Mouse (Mus musculus) midbrain, postnatal 0 days (tissue): ENCODE data around the gene Iapp. TPM values are rescaled to one million over a fixed set of nuclear protein-coding genes. Genes with fewer than 3 reads are reported as not detected.
A peak's percentile ranks its signal among the peaks of the same experiment; 100 is the strongest.
"Not testable (repeated sequence)": the region's sequence is repeated elsewhere in the genome, so short reads cannot be mapped to it uniquely, and the experiment has no call there.

Source experiments
- ATAC-seq: fragments of 200-750 bp; cut with Nextera tagmentation; 2 replicates; pipeline ENCODE4 v1.8.0; 2017; ENCODE audit warnings: moderate number of reproducible peaks, mild to moderate bottlenecking, moderate TSS enrichment, moderate library complexity; ENCODE audit not compliant: low FRiP score
- DNase-seq: peaks from one replicate; pipeline ENCODE4 v3.0.0-alpha.2; 2015; ENCODE audit warnings: low spot score
- H3K27ac ChIP-seq: fragments of 300-500 bp; sonication (generic); 2 replicates; pipeline ENCODE4 v1.5.1; 2014; ENCODE audit warnings: low read depth, mild to moderate bottlenecking, low read length, mixed read lengths
- H3K27me3 ChIP-seq: fragments of 300-500 bp; sonication (generic); 2 replicates; pipeline ENCODE4 v1.6.1; 2014; ENCODE audit warnings: low read length, control low read depth, mixed read lengths; ENCODE audit not compliant: insufficient read depth
- H3K36me3 ChIP-seq: fragments of 300-500 bp; sonication (generic); 2 replicates; pipeline ENCODE4 v1.6.1; 2014; ENCODE audit warnings: low read length, control low read depth, mixed read lengths; ENCODE audit not compliant: insufficient read depth
- H3K4me1 ChIP-seq: fragments of 300-500 bp; sonication (generic); 2 replicates; pipeline ENCODE4 v1.6.1; 2014; ENCODE audit warnings: mild to moderate bottlenecking, control low read depth, antibody characterized with exemption, low read length, mixed read lengths; ENCODE audit not compliant: insufficient read depth
- H3K4me2 ChIP-seq: fragments of 300-500 bp; sonication (generic); 2 replicates; pipeline ENCODE4 v1.6.1; 2014; ENCODE audit warnings: low read depth, mild to moderate bottlenecking, low read length, mixed read lengths; ENCODE audit not compliant: poor library complexity, severe bottlenecking
- H3K4me3 ChIP-seq: fragments of 300-500 bp; sonication (generic); 2 replicates; pipeline ENCODE4 v1.5.1; 2014; ENCODE audit warnings: low read depth, mild to moderate bottlenecking, low read length, moderate library complexity
- H3K9ac ChIP-seq: fragments of 300-500 bp; sonication (generic); replicated peaks from 2 replicates; pipeline ENCODE4 v1.6.1; 2014; ENCODE audit warnings: mild to moderate bottlenecking, low read length, moderate library complexity, mixed read lengths; ENCODE audit not compliant: poor library complexity, severe bottlenecking
- H3K9me3 ChIP-seq: fragments of 300-500 bp; sonication (generic); 2 replicates; pipeline ENCODE4 v1.6.1; 2016; ENCODE audit warnings: low read length, control low read depth
- CTCF ChIP-seq: IDR thresholded peaks from 2 replicates; pipeline ENCODE4 v1.5.1; 2016; ENCODE audit warnings: antibody characterized with exemption, mild to moderate bottlenecking
- WGBS: fragments of 180-500 bp; shearing (Covaris S2); extraction: QIAGEN DNeasy Blood & Tissue Kit; methylation state at CpG from one replicate; pipeline ENCODE4 v1.1.7; 2014; 5-methylcytosine and 5-hydroxymethylcytosine counted together
- polyA plus RNA-seq: library from polyadenylated mRNA; unstranded; fragments of >200 nt; fragmentation: Nextera tagmentation; extraction: Ambion mirVana; gene quantifications from 2 replicates; pipeline ENCODE4 v1.2.1, GENCODE M21; 2015
- total RNA-seq: library from RNA; depleted of rRNA; stranded (reverse); fragments of >200 nt; gene quantifications from 2 replicates; pipeline ENCODE4 v1.2.3, GENCODE M21; 2014; rRNA removed

Iapp gene
- total RNA-seq: not detected in 2 replicates
- 0.31 TPM in 1 of 2 replicates, not detected in the other for polyA plus RNA-seq

- Histone ChIP-seq H3K27ac (no peak within 1 kb of the TSS), H3K4me3 (no peak within 1 kb of the TSS), H3K4me2 (no peak within 1 kb of the TSS), H3K36me3 (no peaks in the 10 kb centered on the region), H3K4me1 (no peaks in the 10 kb centered on the region), H3K9ac (no peak within 1 kb of the TSS), H3K9me3 (no peaks in the 10 kb centered on the region), H3K27me3 (no peaks in the 10 kb centered on the region)
- 71% methylated on average over 4 of the region's 4 CpGs for WGBS
- ATAC-seq: no peak
- no peak for TF ChIP-seq CTCF
- no peak for DNase-seq
Measured at GRCm38 (mm10) chr6:142298098-142298497, at the start of gene Iapp. Gene Iapp, plus strand, starts transcription at chr6:142298423.

GRCm38 (mm10) chr6:142250738-142251307, 47.4 kb upstream of the Iapp start:
- H3K4me1 ChIP-seq, H3K9me3 ChIP-seq, H3K4me3 ChIP-seq, DNase-seq, H3K27ac ChIP-seq, H3K36me3 ChIP-seq, ATAC-seq, H3K4me2 ChIP-seq, H3K27me3 ChIP-seq, H3K9ac ChIP-seq: not testable (repeated sequence)
- WGBS: 94% methylated on average over 1 of the region's 1 CpGs

GRCm38 (mm10) chr6:142275721-142276442, 22.3 kb upstream of the Iapp start:
- Histone ChIP-seq H3K9me3 (no peaks in the 10 kb centered on the region), H3K9ac (no peak overlapping the region), H3K27me3 (no peaks in the 10 kb centered on the region), H3K36me3 (no peaks in the 10 kb centered on the region), H3K27ac (no peak overlapping the region), H3K4me2 (no peak overlapping the region), H3K4me3 (no peak overlapping the region), H3K4me1 (no peaks in the 10 kb centered on the region)
- 3% methylated on average over 4 of the region's 4 CpGs for WGBS
- ATAC-seq (no peak), DNase-seq (no peak)
- no peak for TF ChIP-seq CTCF

- no peaks in the 10 kb centered on the region for H3K36me3 ChIP-seq
- H3K27ac ChIP-seq: no peak overlapping the region
- no peaks in the 10 kb centered on the region for H3K27me3 ChIP-seq
- ATAC-seq (no peak), DNase-seq (peak; percentile 9)
- H3K9me3 ChIP-seq: no peaks in the 10 kb centered on the region
- no peak overlapping the region for H3K4me3 ChIP-seq
- H3K9ac ChIP-seq: no peak overlapping the region
- no peak for TF ChIP-seq CTCF
- no peaks in the 10 kb centered on the region for H3K4me1 ChIP-seq
- 73% methylated on average over 12 of the region's 12 CpGs for WGBS
- H3K4me2 ChIP-seq: no peak overlapping the region
Measured at GRCm38 (mm10) chr6:142289413-142290118, 8.7 kb upstream of the Iapp start.

- no peaks in the 10 kb centered on the region for H3K9me3 ChIP-seq
- TF ChIP-seq CTCF: no peak
- DNase-seq (no peak), ATAC-seq (no peak)
- H3K36me3 ChIP-seq: no peaks in the 10 kb centered on the region
- H3K9ac ChIP-seq: no peak overlapping the region
- no peaks in the 10 kb centered on the region for H3K4me1 ChIP-seq
- H3K27ac ChIP-seq: no peak overlapping the region
- no peak overlapping the region for H3K4me3 ChIP-seq
- H3K4me2 ChIP-seq: no peak overlapping the region
- H3K27me3 ChIP-seq: no peaks in the 10 kb centered on the region
Measured at GRCm38 (mm10) chr6:142305076-142305475, 6.9 kb downstream of the Iapp start.

- WGBS: 85% methylated on average over 5 of the region's 5 CpGs
- no peak overlapping the region for H3K4me3 ChIP-seq
- H3K9ac ChIP-seq: no peak overlapping the region
- no peak overlapping the region for H3K4me2 ChIP-seq
- no peaks in the 10 kb centered on the region for H3K4me1 ChIP-seq
- no peak for TF ChIP-seq CTCF
- ATAC-seq (no peak), DNase-seq (no peak)
- H3K27ac ChIP-seq: no peak overlapping the region
- no peaks in the 10 kb centered on the region for H3K9me3 ChIP-seq
- no peaks in the 10 kb centered on the region for H3K27me3 ChIP-seq
- no peaks in the 10 kb centered on the region for H3K36me3 ChIP-seq
Measured at GRCm38 (mm10) chr6:142314285-142314684, 16.1 kb downstream of the Iapp start.
